Mouse (Mus musculus): ENCODE data around the gene F930015N05Rik.
A peak's percentile ranks its signal among the peaks of the same experiment; 100 is the strongest.

DNA sequence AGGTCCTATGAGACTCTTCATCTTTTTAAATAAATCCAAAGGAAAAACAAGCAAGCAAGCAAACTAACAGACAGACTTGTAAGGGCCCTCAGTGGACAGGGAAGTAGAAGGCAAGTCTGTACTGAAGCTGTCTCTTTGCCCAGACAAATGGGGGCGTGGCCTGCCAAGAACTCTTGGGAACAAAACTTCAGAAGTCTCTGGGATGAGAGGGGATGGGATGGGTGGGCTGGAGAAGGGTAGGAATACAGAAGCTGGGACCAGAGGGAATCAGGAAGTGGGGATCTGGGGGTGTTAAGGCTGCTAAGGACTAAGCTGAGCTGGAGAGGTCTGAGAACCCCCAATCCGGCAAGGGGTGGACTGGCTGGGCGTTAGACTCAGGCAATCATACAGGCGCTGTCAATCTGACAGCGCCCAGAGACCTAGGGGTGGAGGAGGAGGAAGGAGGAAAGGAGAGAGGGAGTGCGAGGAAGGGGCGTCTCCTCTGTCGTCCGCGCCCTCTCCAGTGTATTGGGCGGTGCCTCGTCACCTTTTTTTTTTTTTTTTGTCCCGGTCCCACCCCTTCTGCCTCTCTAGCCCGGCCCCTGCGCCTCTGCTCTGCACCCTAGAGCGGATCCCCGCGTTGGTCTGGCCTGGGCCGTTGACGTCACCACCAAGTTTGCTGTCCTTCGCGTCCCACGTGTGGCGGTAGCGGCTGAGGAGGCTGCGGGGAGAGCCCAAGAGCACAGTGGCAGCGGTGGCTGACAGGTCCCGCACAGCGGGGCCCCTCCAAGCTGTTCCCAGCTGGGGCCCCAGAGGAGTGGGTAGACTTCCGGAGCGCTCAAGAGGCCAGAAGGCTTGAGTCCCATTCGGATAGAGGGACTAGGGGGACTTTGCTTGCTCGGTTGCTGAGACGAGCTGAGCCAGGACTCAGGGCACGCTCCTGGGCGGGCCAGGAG, 1.6 kb downstream of the F930015N05Rik start, which contains the start of gene Hs3st3a1:
- TF ChIP-seq POLR2A (IDR thresholded peaks at IDR 0.05; ENCODE audit: extremely low read depth, insufficient read depth, low read length) (0 out of 2 replicates have a peak, but pooled peaks have one; percentile 10), CTCF (IDR thresholded peaks at IDR 0.05; ENCODE audit: low read depth, low read length) (no peak)

Measured in liver, adult 2 months (tissue).